Mouse (Mus musculus) neural tube, embryonic 14.5 days (tissue): ENCODE measurements around the gene Galntl6. TPM values are rescaled to one million over a fixed set of nuclear protein-coding genes. Genes with fewer than 3 reads are reported as not detected.

Experiments used
- ATAC-seq: fragments of 200-750 bp; cut with Nextera tagmentation; 2 replicates; pipeline ENCODE4 v1.8.0; 2017; ENCODE audit warnings: low read depth, mild to moderate bottlenecking, moderate TSS enrichment, moderate library complexity
- H3K27ac ChIP-seq: fragments of 300-500 bp; sonication (generic); 2 replicates; pipeline ENCODE4 v1.5.1; 2014; ENCODE audit warnings: low read depth, mild to moderate bottlenecking, control low read depth, low read length, moderate library complexity, mixed read lengths
- H3K27me3 ChIP-seq: fragments of 300-500 bp; sonication (generic); 2 replicates; pipeline ENCODE4 v1.6.1; 2014; ENCODE audit warnings: low read length; ENCODE audit not compliant: control insufficient read depth, insufficient read depth
- H3K36me3 ChIP-seq: fragments of 300-500 bp; sonication (generic); 2 replicates; pipeline ENCODE4 v1.6.1; 2014; ENCODE audit warnings: low read length, mixed read lengths; ENCODE audit not compliant: control insufficient read depth, insufficient read depth
- H3K4me1 ChIP-seq: fragments of 300-500 bp; sonication (generic); 2 replicates; pipeline ENCODE4 v1.6.1; 2014; ENCODE audit warnings: low read length; ENCODE audit not compliant: control insufficient read depth, insufficient read depth
- H3K4me2 ChIP-seq: fragments of 300-500 bp; sonication (generic); 2 replicates; pipeline ENCODE4 v1.6.1; 2014; ENCODE audit warnings: mild to moderate bottlenecking, low read depth, low read length, control low read depth
- H3K4me3 ChIP-seq: fragments of 300-500 bp; sonication (generic); 2 replicates; pipeline ENCODE4 v1.5.1; 2014; ENCODE audit warnings: low read depth, low read length, control low read depth, mixed read lengths
- H3K9ac ChIP-seq: fragments of 300-500 bp; sonication (generic); replicated peaks from 2 replicates; pipeline ENCODE4 v1.6.1; 2014; ENCODE audit warnings: low read depth, mild to moderate bottlenecking, control low read depth, low read length, mixed read lengths
- H3K9me3 ChIP-seq: fragments of 300-500 bp; sonication (generic); 2 replicates; pipeline ENCODE4 v1.6.1; 2016; ENCODE audit warnings: low read length; ENCODE audit not compliant: control insufficient read depth
- WGBS: fragments of 180-500 bp; shearing (Covaris S2); extraction: QIAGEN DNeasy Blood & Tissue Kit; methylation state at CpG from one replicate; pipeline ENCODE4 v1.1.7; 2014; 5-methylcytosine and 5-hydroxymethylcytosine counted together
- polyA plus RNA-seq: library from polyadenylated mRNA; unstranded; fragments of >200 nt; fragmentation: Nextera tagmentation; extraction: Ambion mirVana; gene quantifications from 2 replicates; pipeline ENCODE4 v1.2.1, GENCODE M21; 2014

Galntl6 gene
- polyA plus RNA-seq, 1 experiment from 2014 or later, result 26.4 TPM

DNA sequence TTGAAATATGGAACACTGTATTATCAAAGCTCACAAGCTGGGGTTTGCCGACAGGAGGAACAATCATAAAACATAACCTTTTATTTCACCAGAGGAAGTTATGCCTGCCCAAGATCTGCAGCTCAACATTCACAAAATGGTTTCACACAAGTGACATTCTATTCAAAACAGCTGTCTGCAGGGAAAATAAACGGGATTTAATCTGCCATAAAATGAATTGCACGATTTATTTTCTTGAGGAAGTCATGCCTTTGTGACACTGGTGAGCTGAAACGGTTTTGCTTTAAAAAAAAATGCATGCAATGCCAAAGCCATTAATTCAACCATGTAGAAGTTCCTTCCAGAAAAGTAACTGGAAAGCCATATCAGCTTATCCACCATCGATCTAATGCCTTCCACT, 494.0 kb downstream of the Galntl6 start:
- no peaks in the 10 kb centered on the region for H3K36me3 ChIP-seq
- H3K9me3 ChIP-seq, result no peaks in the 10 kb centered on the region
- no peak for ATAC-seq
- H3K4me1 ChIP-seq, result no peaks in the 10 kb centered on the region
- no peak overlapping the region for H3K4me2 ChIP-seq
- no peak overlapping the region for H3K4me3 ChIP-seq
- no peak overlapping the region for H3K27ac ChIP-seq
- no peaks in the 10 kb centered on the region for H3K27me3 ChIP-seq
- WGBS, result 49% methylated on average over 5 of the region's 5 CpGs
- H3K9ac ChIP-seq, result no peak overlapping the region

DNA sequence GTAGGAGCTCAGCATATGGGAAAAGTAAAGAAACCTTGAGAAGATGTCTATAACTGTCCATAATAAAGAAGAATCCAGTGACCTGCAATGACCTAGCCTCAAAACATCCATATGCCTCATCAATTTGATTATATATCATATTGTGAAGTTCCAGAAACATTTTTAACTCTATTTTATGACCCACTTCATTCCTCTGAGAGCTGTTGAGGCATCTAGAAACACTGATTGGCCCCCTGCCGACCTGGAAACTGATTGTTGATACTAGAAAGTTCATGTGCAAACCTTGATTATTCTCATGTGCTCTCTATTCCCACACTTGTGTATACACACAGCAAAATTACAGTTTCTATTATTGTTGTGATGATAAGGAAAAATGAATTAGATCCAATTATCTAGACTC, 494.9 kb downstream of the Galntl6 start:
- Histone ChIP-seq H3K4me1 (no peaks in the 10 kb centered on the region), H3K4me2 (no peak overlapping the region), H3K27me3 (no peaks in the 10 kb centered on the region), H3K4me3 (no peak overlapping the region), H3K36me3 (no peaks in the 10 kb centered on the region), H3K27ac (no peak overlapping the region), H3K9ac (no peak overlapping the region), H3K9me3 (no peaks in the 10 kb centered on the region)
- 69% methylated on average over 1 of the region's 1 CpGs for WGBS
- ATAC-seq, result no peak

DNA sequence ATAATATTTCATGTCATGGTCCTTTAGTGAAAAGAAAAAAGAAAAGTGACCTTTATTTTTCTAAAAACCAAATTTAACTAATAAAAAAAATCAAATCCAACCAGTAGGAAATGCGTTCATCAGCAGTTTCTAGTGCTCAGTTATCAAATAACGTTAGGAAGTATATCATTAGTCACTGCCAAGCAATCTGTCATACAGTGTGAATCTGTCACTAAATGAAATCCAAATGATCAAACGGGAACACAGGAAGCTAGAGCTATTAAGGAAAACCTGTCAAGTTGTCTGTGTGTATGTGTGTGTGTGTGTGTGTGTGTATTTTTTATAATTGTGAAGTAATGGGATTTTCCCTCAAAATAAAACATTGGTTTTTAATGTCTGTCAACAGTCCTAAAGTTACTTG, 515.9 kb downstream of the Galntl6 start:
- no peak for ATAC-seq
- Histone ChIP-seq H3K36me3 (no peaks in the 10 kb centered on the region), H3K9me3 (no peaks in the 10 kb centered on the region), H3K27me3 (no peaks in the 10 kb centered on the region), H3K4me1 (no peaks in the 10 kb centered on the region), H3K4me2 (no peak overlapping the region), H3K27ac (no peak overlapping the region), H3K4me3 (no peak overlapping the region), H3K9ac (no peak overlapping the region)
- 52% methylated on average over 3 of the region's 3 CpGs for WGBS

DNA sequence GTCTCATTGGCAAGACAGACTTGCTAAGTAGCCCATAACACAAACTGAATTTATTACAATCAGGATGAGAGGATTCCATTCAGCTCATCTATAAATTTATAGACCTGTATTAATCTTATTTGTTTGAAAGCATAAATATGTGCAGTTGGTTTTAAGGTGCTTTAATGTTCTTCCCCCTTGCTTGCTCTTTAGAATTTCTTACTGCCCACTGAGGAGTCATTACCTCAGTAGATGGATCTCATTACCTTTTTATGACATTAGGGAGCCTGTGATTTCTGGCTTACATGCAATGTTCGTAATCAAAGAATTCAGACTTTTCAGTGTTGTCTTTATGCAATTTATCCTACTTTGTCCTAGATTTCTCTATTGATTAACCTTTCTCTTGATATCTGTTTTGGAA, 516.6 kb downstream of the Galntl6 start:
- H3K9me3 ChIP-seq, result no peaks in the 10 kb centered on the region
- H3K9ac ChIP-seq, result no peak overlapping the region
- H3K27me3 ChIP-seq, result no peaks in the 10 kb centered on the region
- no peak overlapping the region for H3K4me3 ChIP-seq
- no peaks in the 10 kb centered on the region for H3K4me1 ChIP-seq
- H3K27ac ChIP-seq, result no peak overlapping the region
- no peak overlapping the region for H3K4me2 ChIP-seq
- ATAC-seq, result peak; percentile 68; the same call in 1 of the 2 replicates
- no peaks in the 10 kb centered on the region for H3K36me3 ChIP-seq
- 35% methylated on average over 1 of the region's 1 CpGs for WGBS

DNA sequence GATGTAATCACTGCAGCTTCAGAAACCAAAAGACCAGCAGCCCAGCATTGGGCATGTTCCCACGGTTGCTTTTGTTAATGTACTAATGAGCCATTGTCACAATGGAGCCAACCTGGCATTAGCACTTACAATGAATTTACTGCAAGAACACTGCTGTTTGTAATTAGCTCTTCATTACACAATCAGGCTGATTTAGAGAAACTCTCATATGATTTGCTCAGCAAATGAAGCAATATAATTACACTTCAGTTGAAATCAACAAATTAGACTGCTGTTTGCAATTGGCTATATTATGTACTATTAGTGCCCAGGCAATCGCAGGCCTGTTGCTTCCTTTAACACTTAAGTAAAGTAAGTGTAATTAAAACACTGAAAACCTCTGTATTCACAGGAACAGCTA, 540.1 kb downstream of the Galntl6 start:
- Histone ChIP-seq H3K9me3 (no peaks in the 10 kb centered on the region), H3K4me2 (no peak overlapping the region), H3K4me1 (no peaks in the 10 kb centered on the region), H3K27me3 (no peaks in the 10 kb centered on the region), H3K27ac (no peak overlapping the region), H3K4me3 (no peak overlapping the region), H3K36me3 (no peaks in the 10 kb centered on the region), H3K9ac (no peak overlapping the region)
- WGBS, result 41% methylated on average over 2 of the region's 2 CpGs
- ATAC-seq, result peak; percentile 72; the same call in 1 of the 2 replicates

DNA sequence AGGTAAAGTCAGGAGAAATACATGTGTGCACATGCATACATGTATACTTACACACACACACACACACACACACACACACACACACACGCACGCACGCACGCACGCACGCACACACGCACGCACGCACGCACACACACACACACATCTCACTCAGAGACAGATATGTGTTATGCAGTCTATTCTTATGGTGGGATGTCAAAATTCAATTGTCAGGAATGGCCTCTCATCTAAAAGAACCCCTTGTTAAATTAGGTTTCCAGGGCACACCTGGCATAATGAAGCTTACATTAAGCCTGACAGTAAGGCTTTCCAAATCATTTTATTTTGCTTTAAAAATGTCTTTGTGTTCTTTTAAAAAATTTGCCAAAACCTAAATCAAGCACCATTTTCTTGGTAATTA, 540.5 kb downstream of the Galntl6 start:
- Histone ChIP-seq H3K36me3 (no peaks in the 10 kb centered on the region), H3K27ac (no peak overlapping the region), H3K9ac (no peak overlapping the region), H3K4me2 (no peak overlapping the region), H3K4me3 (no peak overlapping the region), H3K9me3 (no peaks in the 10 kb centered on the region), H3K4me1 (no peaks in the 10 kb centered on the region), H3K27me3 (no peaks in the 10 kb centered on the region)
- ATAC-seq, result no peak
- WGBS, result 86% methylated on average over 10 of the region's 10 CpGs

DNA sequence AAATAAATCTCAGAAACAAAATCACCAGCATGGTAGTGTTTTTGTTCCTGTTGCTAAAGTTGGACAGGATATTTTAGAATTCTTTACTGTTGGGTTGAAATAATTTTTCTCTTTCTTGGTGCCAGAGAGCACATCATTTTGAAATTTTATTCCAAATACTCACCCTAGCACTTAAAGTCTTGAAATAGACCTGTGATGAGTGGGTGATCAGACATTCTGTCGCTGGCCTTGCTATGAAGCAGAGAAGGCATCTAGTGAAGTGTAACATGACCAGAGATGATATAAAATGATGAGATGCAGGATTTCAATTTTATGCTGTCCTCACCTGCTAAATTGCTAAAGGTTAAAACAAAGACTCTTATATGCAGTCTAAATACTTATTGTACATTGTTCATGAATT, 581.3 kb downstream of the Galntl6 start:
- H3K4me1 ChIP-seq, result no peaks in the 10 kb centered on the region
- H3K9ac ChIP-seq, result no peak overlapping the region

DNA sequence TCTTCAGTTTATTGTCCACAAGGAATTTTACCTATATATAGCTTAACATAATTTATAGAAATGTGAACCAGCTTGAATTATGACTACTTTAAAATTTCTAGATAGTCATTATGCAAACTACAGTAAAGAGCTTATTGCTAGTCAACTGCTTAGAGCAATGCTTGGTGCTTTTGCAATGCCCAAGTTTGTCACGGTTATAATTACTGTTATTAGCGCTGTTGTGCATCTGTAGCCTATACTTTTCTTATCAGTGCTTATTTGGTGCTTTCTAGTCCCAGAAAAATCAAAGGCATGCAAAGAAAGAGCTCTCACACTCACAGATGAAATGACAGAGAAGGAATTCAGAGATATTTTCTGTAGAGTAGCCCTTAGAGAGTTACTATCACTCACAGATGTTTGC, 599.0 kb downstream of the Galntl6 start:
- 91% methylated on average over 2 of the region's 2 CpGs for WGBS
- H3K9ac ChIP-seq, result no peak overlapping the region
- H3K4me2 ChIP-seq, result no peak overlapping the region
- no peak for ATAC-seq
- H3K27ac ChIP-seq, result no peak overlapping the region
- no peaks in the 10 kb centered on the region for H3K36me3 ChIP-seq
- H3K9me3 ChIP-seq, result no peaks in the 10 kb centered on the region
- H3K4me3 ChIP-seq, result no peak overlapping the region
- H3K4me1 ChIP-seq, result no peaks in the 10 kb centered on the region
- H3K27me3 ChIP-seq, result no peaks in the 10 kb centered on the region

More for the DNA sequence above, 581.3 kb downstream of the Galntl6 start:
- no peaks in the 10 kb centered on the region for H3K9me3 ChIP-seq
- no peak overlapping the region for H3K4me2 ChIP-seq
- no peak overlapping the region for H3K4me3 ChIP-seq
- no peaks in the 10 kb centered on the region for H3K27me3 ChIP-seq
- no peaks in the 10 kb centered on the region for H3K36me3 ChIP-seq
- 67% methylated on average over 1 of the region's 1 CpGs for WGBS
- no peak overlapping the region for H3K27ac ChIP-seq
- no peak for ATAC-seq

DNA sequence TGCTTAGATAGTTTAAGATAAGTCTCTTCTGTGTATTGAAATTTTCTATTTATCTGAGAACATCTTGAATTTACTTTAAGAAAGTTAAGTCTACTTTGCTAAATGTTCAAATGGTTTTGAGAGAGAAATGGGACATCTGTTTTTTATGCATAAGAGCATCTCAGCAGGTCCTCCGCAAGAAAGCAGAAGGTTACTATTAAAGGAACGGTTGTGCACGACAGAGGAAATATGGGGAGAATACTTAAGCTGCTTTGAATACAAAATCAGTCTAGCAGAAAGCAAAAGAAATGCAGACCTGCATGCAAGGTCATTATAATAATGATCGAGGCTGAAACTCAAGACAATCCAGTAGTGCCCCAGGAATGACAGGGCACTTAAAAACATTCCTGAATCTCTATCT, 621.0 kb downstream of the Galntl6 start:
- H3K4me3 ChIP-seq, result no peak overlapping the region
- no peaks in the 10 kb centered on the region for H3K27me3 ChIP-seq
- no peak overlapping the region for H3K27ac ChIP-seq
- no peaks in the 10 kb centered on the region for H3K4me1 ChIP-seq
- H3K36me3 ChIP-seq, result no peaks in the 10 kb centered on the region
- WGBS, result 67% methylated on average over 4 of the region's 4 CpGs
- H3K9me3 ChIP-seq, result no peaks in the 10 kb centered on the region
- no peak overlapping the region for H3K4me2 ChIP-seq
- no peak for ATAC-seq
- no peak overlapping the region for H3K9ac ChIP-seq

DNA sequence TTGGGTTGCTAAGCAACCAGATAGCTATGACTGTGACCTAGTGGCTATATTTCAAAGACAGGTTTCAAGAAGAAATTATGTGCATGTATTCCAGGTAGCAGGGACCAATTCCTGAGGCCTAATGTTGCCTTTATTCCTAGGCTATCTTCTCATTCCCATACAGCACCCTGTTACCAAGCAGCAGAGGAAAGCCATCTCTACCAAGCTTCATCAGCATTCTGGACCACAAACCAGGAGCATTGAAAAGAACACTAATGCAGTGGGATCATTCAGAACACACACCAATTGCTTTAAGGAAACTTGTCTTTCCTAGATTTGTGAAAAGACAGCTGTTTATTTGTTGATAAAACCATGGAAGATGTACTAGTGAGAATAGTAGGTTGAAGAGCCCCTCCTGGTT, 622.4 kb downstream of the Galntl6 start:
- Histone ChIP-seq H3K4me2 (no peak overlapping the region), H3K4me3 (no peak overlapping the region), H3K36me3 (no peaks in the 10 kb centered on the region), H3K4me1 (no peaks in the 10 kb centered on the region), H3K27me3 (no peaks in the 10 kb centered on the region), H3K9ac (no peak overlapping the region), H3K9me3 (no peaks in the 10 kb centered on the region), H3K27ac (no peak overlapping the region)
- no peak for ATAC-seq
